Mouse (Mus musculus) liver, embryonic 15.5 days (tissue): ENCODE results near the gene 2700097O09Rik. TPM values are rescaled to one million over a fixed set of nuclear protein-coding genes. Genes with fewer than 3 reads are reported as not detected.
"Not testable (repeated sequence)": the region's sequence is repeated elsewhere in the genome, so short reads cannot be mapped to it uniquely, and the experiment has no call there.

ENCODE experiments used
- ATAC-seq: fragments of 200-750 bp; cut with Nextera tagmentation; 2 replicates; pipeline ENCODE4 v1.8.0; 2017; ENCODE audit warnings: moderate number of reproducible peaks, mild to moderate bottlenecking, moderate library complexity; ENCODE audit not compliant: insufficient read depth
- H3K27ac ChIP-seq: fragments of 300-500 bp; sonication (generic); replicated peaks from 2 replicates; pipeline ENCODE4 v1.5.1; 2015; ENCODE audit warnings: mild to moderate bottlenecking, inconsistent platforms
- H3K27me3 ChIP-seq: fragments of 300-500 bp; sonication (generic); 2 replicates; pipeline ENCODE4 v1.6.1; 2015; ENCODE audit warnings: mild to moderate bottlenecking, inconsistent platforms
- H3K36me3 ChIP-seq: fragments of 300-500 bp; sonication (generic); replicated peaks from 2 replicates; pipeline ENCODE4 v1.6.1; 2015; ENCODE audit warnings: moderate library complexity, mild to moderate bottlenecking, inconsistent platforms
- H3K4me1 ChIP-seq: fragments of 300-500 bp; sonication (generic); replicated peaks from 2 replicates; pipeline ENCODE4 v1.6.1; 2015; ENCODE audit warnings: inconsistent platforms
- H3K4me2 ChIP-seq: fragments of 300-500 bp; sonication (generic); 2 replicates; pipeline ENCODE4 v1.6.1; 2015; ENCODE audit warnings: moderate library complexity, mild to moderate bottlenecking, inconsistent platforms
- H3K4me3 ChIP-seq: fragments of 300-500 bp; sonication (generic); replicated peaks from 2 replicates; pipeline ENCODE4 v1.5.1; 2015; ENCODE audit warnings: mild to moderate bottlenecking, inconsistent platforms
- H3K9ac ChIP-seq: fragments of 300-500 bp; sonication (generic); 2 replicates; pipeline ENCODE4 v1.6.1; 2015; ENCODE audit warnings: moderate library complexity, mild to moderate bottlenecking, inconsistent platforms
- H3K9me3 ChIP-seq: fragments of 300-500 bp; sonication (generic); replicated peaks from 2 replicates; pipeline ENCODE4 v1.6.1; 2016; ENCODE audit warnings: inconsistent platforms
- WGBS: fragments of 180-500 bp; shearing (Covaris S2); methylation state at CpG from one replicate; pipeline ENCODE4 v1.1.7; 2015; ENCODE audit warnings: mixed read lengths; ENCODE audit not compliant: insufficient replicate concordance; 5-methylcytosine and 5-hydroxymethylcytosine counted together
- polyA plus RNA-seq: library from polyadenylated mRNA; unstranded; fragments of >200 nt; fragmentation: Nextera tagmentation; extraction: Ambion mirVana; gene quantifications from 2 replicates; pipeline ENCODE4 v1.2.1, GENCODE M21; 2015

2700097O09Rik gene
- 30.8 and 31.5 TPM in 2 replicates for polyA plus RNA-seq

- not testable (repeated sequence) for H3K27me3 ChIP-seq, H3K9me3 ChIP-seq, H3K36me3 ChIP-seq
- peak within 1 kb of the TSS; percentile 90 for H3K27ac ChIP-seq
- peak; percentile 96 for ATAC-seq
- peak within 1 kb of the TSS; percentile 82 for H3K4me3 ChIP-seq
- H3K4me1 ChIP-seq = peaks cover 14% of the 10 kb centered on the region
- H3K4me2 ChIP-seq = peak within 1 kb of the TSS; percentile 80
- H3K9ac ChIP-seq = peak within 1 kb of the TSS; percentile 91
- under 1% methylated on average over 60 of the region's 60 CpGs for WGBS
These were observed at the start of gene 2700097O09Rik, which contains the start of gene Srp54a for GRCm38 (mm10) chr12:55079726-55080600. 2700097O09Rik (minus strand) TSS chr12:55080110. Srp54a (plus strand) TSS chr12:55080262.

GRCm38 (mm10) chr12:55124731-55125130 is 44.8 kb upstream of the 2700097O09Rik start:
- H3K4me2 ChIP-seq, H3K9me3 ChIP-seq, H3K27ac ChIP-seq, H3K36me3 ChIP-seq, H3K27me3 ChIP-seq, H3K4me1 ChIP-seq, H3K9ac ChIP-seq, H3K4me3 ChIP-seq: not testable (repeated sequence)
- peak; percentile 82 for ATAC-seq
- no CpG with 5 or more reads among the region's 18 CpGs for WGBS

- H3K9ac ChIP-seq, H3K4me3 ChIP-seq, H3K27me3 ChIP-seq, H3K36me3 ChIP-seq, H3K4me1 ChIP-seq, H3K9me3 ChIP-seq, H3K27ac ChIP-seq, H3K4me2 ChIP-seq: not testable (repeated sequence)
- peak; percentile 97 for ATAC-seq
- WGBS = no CpG with 5 or more reads among the region's 40 CpGs
These were observed 44.3 kb upstream of the 2700097O09Rik start, which contains the start of gene Fam177a for GRCm38 (mm10) chr12:55124242-55124641. Fam177a (plus strand) TSS chr12:55124469.

GRCm38 (mm10) chr12:55112616-55113015 is 32.7 kb upstream of the 2700097O09Rik start:
- WGBS = no CpG with 5 or more reads among the region's 7 CpGs
- not testable (repeated sequence) for H3K4me3 ChIP-seq, H3K27ac ChIP-seq, H3K4me2 ChIP-seq, H3K9ac ChIP-seq, ATAC-seq, H3K27me3 ChIP-seq, H3K36me3 ChIP-seq, H3K4me1 ChIP-seq, H3K9me3 ChIP-seq

GRCm38 (mm10) chr12:55092127-55092526 is 12.2 kb upstream of the 2700097O09Rik start:
- not testable (repeated sequence) for H3K4me3 ChIP-seq, H3K9ac ChIP-seq, ATAC-seq, H3K9me3 ChIP-seq, H3K36me3 ChIP-seq, H3K27ac ChIP-seq, H3K27me3 ChIP-seq, H3K4me2 ChIP-seq, H3K4me1 ChIP-seq
- WGBS = 84% methylated on average over 2 of the region's 7 CpGs

GRCm38 (mm10) chr12:55080601-55080942 is 662 bp upstream of the 2700097O09Rik start:
- under 1% methylated on average over 25 of the region's 25 CpGs for WGBS
- peaks cover 14% of the 10 kb centered on the region for H3K4me1 ChIP-seq
- peak overlapping the region; percentile 82 for H3K4me3 ChIP-seq
- peak overlapping the region; percentile 90 for H3K27ac ChIP-seq
- H3K4me2 ChIP-seq = peak overlapping the region; percentile 66
- H3K9me3 ChIP-seq, H3K36me3 ChIP-seq, H3K27me3 ChIP-seq: not testable (repeated sequence)
- peak overlapping the region; percentile 91 for H3K9ac ChIP-seq
- ATAC-seq = peak; percentile 23

GRCm38 (mm10) chr12:55078706-55079105 is 1.2 kb downstream of the 2700097O09Rik start:
- H3K27me3 ChIP-seq, H3K27ac ChIP-seq, H3K9ac ChIP-seq, H3K9me3 ChIP-seq, H3K36me3 ChIP-seq, ATAC-seq: not testable (repeated sequence)
- peaks cover 22% of the 10 kb centered on the region for H3K4me1 ChIP-seq
- H3K4me2 ChIP-seq = peak overlapping the region; percentile 80
- H3K4me3 ChIP-seq = peak overlapping the region; percentile 82
- WGBS = 18% methylated on average over 2 of the region's 2 CpGs

- 90% methylated on average over 2 of the region's 2 CpGs for WGBS
- 0 out of 2 replicates have a peak, but pooled peaks cover 4% of the 10 kb centered on the region for H3K36me3 ChIP-seq
- H3K9me3 ChIP-seq = no peaks in the 10 kb centered on the region
- no peak overlapping the region for H3K4me2 ChIP-seq
- H3K4me3 ChIP-seq = no peak overlapping the region
- H3K4me1 ChIP-seq = peaks cover 37% of the 10 kb centered on the region
- no peaks in the 10 kb centered on the region for H3K27me3 ChIP-seq
- H3K9ac ChIP-seq = no peak overlapping the region
- H3K27ac ChIP-seq = no peak overlapping the region
- ATAC-seq = no peak
These were observed 4.6 kb downstream of the 2700097O09Rik start for GRCm38 (mm10) chr12:55075296-55075695.

- Histone ChIP-seq H3K9me3 (no peaks in the 10 kb centered on the region), H3K4me2 (peak overlapping the region; percentile 23; the same call in 1 of the 2 replicates), H3K9ac (no peak overlapping the region), H3K27me3 (no peaks in the 10 kb centered on the region), H3K36me3 (0 out of 2 replicates have a peak, but pooled peaks cover 4% of the 10 kb centered on the region), H3K4me3 (no peak overlapping the region), H3K4me1 (peaks cover 35% of the 10 kb centered on the region), H3K27ac (peak overlapping the region; percentile 59)
- ATAC-seq = peak; percentile 57; the same call in 1 of the 2 replicates
- WGBS = 48% methylated on average over 7 of the region's 7 CpGs
These were observed 6.2 kb downstream of the 2700097O09Rik start for GRCm38 (mm10) chr12:55073686-55074085.

GRCm38 (mm10) chr12:55072495-55072894 is 7.4 kb downstream of the 2700097O09Rik start:
- no peak for ATAC-seq
- no peak overlapping the region for H3K9ac ChIP-seq
- H3K27ac ChIP-seq = no peak overlapping the region; the same call in 1 of the 2 replicates
- no peak overlapping the region for H3K4me2 ChIP-seq
- no peaks in the 10 kb centered on the region for H3K27me3 ChIP-seq
- 0 out of 2 replicates have a peak, but pooled peaks cover 4% of the 10 kb centered on the region for H3K36me3 ChIP-seq
- no peaks in the 10 kb centered on the region for H3K9me3 ChIP-seq
- no peak overlapping the region for H3K4me3 ChIP-seq
- peaks cover 27% of the 10 kb centered on the region for H3K4me1 ChIP-seq
- WGBS = 67% methylated on average over 4 of the region's 4 CpGs

- Histone ChIP-seq H3K36me3 (peaks cover 15% of the 10 kb centered on the region), H3K4me2 (no peak overlapping the region), H3K9ac (no peak overlapping the region), H3K4me3 (no peak overlapping the region), H3K27me3 (no peaks in the 10 kb centered on the region), H3K9me3 (no peaks in the 10 kb centered on the region), H3K27ac (peak overlapping the region; percentile 39; the same call in 1 of the 2 replicates), H3K4me1 (peaks cover 51% of the 10 kb centered on the region)
- ATAC-seq = no peak
- 81% methylated on average over 1 of the region's 1 CpGs for WGBS
These were observed 17.8 kb downstream of the 2700097O09Rik start for GRCm38 (mm10) chr12:55062141-55062540.
